Mouse (Mus musculus): ENCODE measurements at regions not wholly inside any gene's neighbourhood (a gene's known extent, or its start where the extent isn't known, plus 50 kb on each side); places are given as distances from the start of the nearest gene placed in this dataset.
"Not testable (repeated sequence)": the region's sequence is repeated elsewhere in the genome, so short reads cannot be mapped to it uniquely, and the experiment has no call there.

GRCm38 (mm10) chr16:9016762-9017086, 186.8 kb downstream of the 1810013L24Rik start:
- no peak for DNase-seq

- no peak for DNase-seq
Measured at GRCm38 (mm10) chr16:9030717-9031116, 200.8 kb downstream of the 1810013L24Rik start.

GRCm38 (mm10) chr16:9043271-9043670, 213.4 kb downstream of the 1810013L24Rik start:
- no peak for DNase-seq

- no peak for DNase-seq
Measured at GRCm38 (mm10) chr16:9046864-9047263, 217.0 kb downstream of the 1810013L24Rik start.

- DNase-seq = no peak
Measured at GRCm38 (mm10) chr16:9054415-9054814, 224.5 kb downstream of the 1810013L24Rik start.

- no peak for DNase-seq
Measured at GRCm38 (mm10) chr16:9056430-9056829, 226.5 kb downstream of the 1810013L24Rik start.

- DNase-seq = no peak
Measured at GRCm38 (mm10) chr16:9071526-9071925, 241.6 kb downstream of the 1810013L24Rik start.

- not testable (repeated sequence) for DNase-seq
Measured at GRCm38 (mm10) chr16:9071956-9072355, 242.1 kb downstream of the 1810013L24Rik start.

- DNase-seq = no peak
Measured at GRCm38 (mm10) chr16:9074295-9074694, 244.4 kb downstream of the 1810013L24Rik start.

GRCm38 (mm10) chr16:9077451-9077850, 247.6 kb downstream of the 1810013L24Rik start:
- DNase-seq = no peak

- no peak for DNase-seq
Measured at GRCm38 (mm10) chr16:9078405-9078942, 248.6 kb downstream of the 1810013L24Rik start.

GRCm38 (mm10) chr16:9083040-9083439, 253.1 kb downstream of the 1810013L24Rik start:
- no peak for DNase-seq

GRCm38 (mm10) chr16:9083740-9084139, 253.8 kb downstream of the 1810013L24Rik start:
- DNase-seq = no peak

- no peak for DNase-seq
Measured at GRCm38 (mm10) chr16:9084581-9084980, 254.7 kb downstream of the 1810013L24Rik start.

GRCm38 (mm10) chr16:9085133-9085532, 255.2 kb downstream of the 1810013L24Rik start:
- DNase-seq = no peak

GRCm38 (mm10) chr16:9085977-9086376, 256.1 kb downstream of the 1810013L24Rik start:
- no peak for DNase-seq

GRCm38 (mm10) chr16:9091790-9092189, 261.9 kb downstream of the 1810013L24Rik start:
- DNase-seq = no peak

GRCm38 (mm10) chr16:9092191-9092848, 262.4 kb downstream of the 1810013L24Rik start:
- DNase-seq = no peak

GRCm38 (mm10) chr16:9093593-9093992, 263.7 kb downstream of the 1810013L24Rik start:
- DNase-seq = no peak

GRCm38 (mm10) chr16:9094201-9094600, 264.3 kb downstream of the 1810013L24Rik start:
- DNase-seq = no peak

- no peak for DNase-seq
Measured at GRCm38 (mm10) chr16:9106211-9106610, 276.3 kb downstream of the 1810013L24Rik start.

GRCm38 (mm10) chr16:9106676-9107075, 276.8 kb downstream of the 1810013L24Rik start:
- not testable (repeated sequence) for DNase-seq

- no peak for DNase-seq
Measured at GRCm38 (mm10) chr16:9113801-9114200, 283.9 kb downstream of the 1810013L24Rik start.

- DNase-seq = no peak
Measured at GRCm38 (mm10) chr16:9115548-9115947, 285.6 kb downstream of the 1810013L24Rik start.

GRCm38 (mm10) chr16:9121581-9121980, 291.7 kb downstream of the 1810013L24Rik start:
- no peak for DNase-seq
